Mouse (Mus musculus): ENCODE data around the gene Dlk2. TPM values are rescaled to one million over a fixed set of nuclear protein-coding genes. Genes with fewer than 3 reads are reported as not detected.

Gene Dlk2
- polyA plus RNA-seq, 1 experiment from 2014 or later = 0.64 TPM

DNA sequence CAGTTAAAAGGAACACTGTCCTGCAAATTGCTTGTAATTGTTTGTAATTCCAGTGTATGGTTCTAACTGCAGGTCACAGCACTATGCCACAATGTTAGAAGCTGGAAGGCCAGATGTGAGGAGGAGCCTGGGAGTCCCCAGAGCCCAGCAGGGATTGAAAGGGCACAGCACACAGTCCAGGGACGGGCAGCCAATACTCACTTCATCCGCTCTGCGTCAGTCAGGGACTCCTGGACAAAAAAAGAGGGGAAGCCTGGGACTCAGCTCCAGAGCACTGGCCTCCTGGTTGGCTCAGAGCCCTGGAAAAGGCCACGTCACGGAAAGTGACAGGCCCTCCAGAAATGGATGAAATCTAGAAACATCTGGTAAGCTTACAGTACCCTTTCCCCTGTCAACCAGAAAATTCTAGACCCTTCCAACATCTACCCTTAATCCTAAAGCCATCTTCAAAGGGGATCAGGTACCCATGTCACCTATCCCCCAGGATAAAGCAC, 35.0 kb upstream of the Dlk2 start:
- H3K27ac ChIP-seq = no peak overlapping the region
- no peak overlapping the region for H3K4me3 ChIP-seq (replicated peaks)
- no peaks in the 10 kb centered on the region for H3K27me3 ChIP-seq (replicated peaks)
- H3K4me2 ChIP-seq (replicated peaks) = no peak overlapping the region
- H3K36me3 ChIP-seq = peaks cover 59% of the 10 kb centered on the region
- no peak for ATAC-seq
- no peak overlapping the region for H3K9ac ChIP-seq
- WGBS = 92% methylated on average over 5 of the region's 5 CpGs
- H3K9me3 ChIP-seq = no peaks in the 10 kb centered on the region
- H3K4me1 ChIP-seq (replicated peaks) = peaks cover 13% of the 10 kb centered on the region

- H3K4me2 ChIP-seq (replicated peaks) = no peak overlapping the region
- H3K9ac ChIP-seq = no peak overlapping the region
- no peak overlapping the region for H3K27ac ChIP-seq
- no peaks in the 10 kb centered on the region for H3K9me3 ChIP-seq
- no peak for ATAC-seq
- peaks cover 34% of the 10 kb centered on the region for H3K36me3 ChIP-seq
- peaks cover 33% of the 10 kb centered on the region for H3K4me1 ChIP-seq (replicated peaks)
- no peak overlapping the region for H3K4me3 ChIP-seq (replicated peaks)
- 89% methylated on average over 12 of the region's 12 CpGs for WGBS
- H3K27me3 ChIP-seq (replicated peaks) = no peaks in the 10 kb centered on the region
Observed at GRCm38 (mm10) chr17:46265502-46265901, 31.7 kb upstream of the Dlk2 start.

DNA sequence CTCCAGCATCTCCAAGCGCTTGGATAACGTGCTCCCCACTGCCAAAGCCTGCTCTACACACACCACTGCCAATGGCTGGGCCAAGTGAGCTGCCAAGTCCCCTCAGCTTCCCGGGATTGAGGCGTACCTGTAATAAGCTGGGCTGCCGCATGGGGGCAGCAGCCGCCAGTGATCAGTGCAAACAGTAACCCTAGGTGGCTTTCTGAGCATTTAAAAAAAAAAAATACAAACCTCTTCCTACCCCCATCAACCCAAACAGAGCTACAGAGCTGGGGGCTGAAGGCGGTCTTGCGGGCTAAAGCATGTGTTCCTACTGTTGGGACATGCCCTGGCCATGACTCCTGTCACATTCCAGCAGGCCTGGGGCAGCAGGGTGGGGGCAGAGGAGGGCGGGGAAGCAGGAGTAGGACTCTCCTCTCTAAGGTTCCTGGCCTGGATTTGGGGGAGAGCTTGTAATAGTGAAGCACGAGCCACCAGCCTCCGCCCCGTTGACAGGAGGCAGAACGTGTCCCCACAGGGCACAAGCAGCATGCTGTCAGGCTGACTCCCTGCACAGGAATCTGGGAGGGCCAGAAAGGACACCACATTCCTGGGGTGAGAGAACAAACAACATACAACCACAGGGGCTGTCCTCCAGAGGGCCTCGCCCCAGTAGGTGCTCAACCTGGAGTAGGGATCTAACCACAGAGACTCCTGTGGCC, 31.2 kb upstream of the Dlk2 start:
- ATAC-seq = peak; percentile 32
- no peak overlapping the region for H3K27ac ChIP-seq
- no peak overlapping the region for H3K4me2 ChIP-seq (replicated peaks)
- 21% methylated on average over 14 of the region's 14 CpGs for WGBS
- no peak overlapping the region for H3K4me3 ChIP-seq (replicated peaks)
- H3K36me3 ChIP-seq = peaks cover 34% of the 10 kb centered on the region
- peaks cover 33% of the 10 kb centered on the region for H3K4me1 ChIP-seq (replicated peaks)
- no peak overlapping the region for H3K9ac ChIP-seq
- H3K9me3 ChIP-seq = no peaks in the 10 kb centered on the region
- H3K27me3 ChIP-seq (replicated peaks) = no peaks in the 10 kb centered on the region

- Histone ChIP-seq H3K27me3 (replicated peaks) (no peaks in the 10 kb centered on the region), H3K36me3 (peaks cover 36% of the 10 kb centered on the region), H3K4me3 (replicated peaks) (no peak overlapping the region), H3K27ac (no peak overlapping the region), H3K4me1 (replicated peaks) (peaks cover 33% of the 10 kb centered on the region), H3K4me2 (replicated peaks) (no peak overlapping the region), H3K9ac (no peak overlapping the region), H3K9me3 (no peaks in the 10 kb centered on the region)
- WGBS = 50% methylated on average over 6 of the region's 6 CpGs
- no peak for ATAC-seq
Observed at GRCm38 (mm10) chr17:46266986-46267385, 30.2 kb upstream of the Dlk2 start.

GRCm38 (mm10) chr17:46267511-46267910, 29.7 kb upstream of the Dlk2 start:
- Histone ChIP-seq H3K4me1 (replicated peaks) (peaks cover 33% of the 10 kb centered on the region), H3K27ac (0 out of 2 replicates have a peak overlapping the region, but pooled peaks have one; percentile 72), H3K27me3 (replicated peaks) (no peaks in the 10 kb centered on the region), H3K36me3 (peaks cover 36% of the 10 kb centered on the region), H3K4me2 (replicated peaks) (no peak overlapping the region), H3K9me3 (no peaks in the 10 kb centered on the region), H3K9ac (no peak overlapping the region), H3K4me3 (replicated peaks) (no peak overlapping the region)
- peak; percentile 16 for ATAC-seq
- 68% methylated on average over 7 of the region's 7 CpGs for WGBS

- Histone ChIP-seq H3K4me3 (replicated peaks) (no peak overlapping the region), H3K27ac (peak overlapping the region; percentile 72), H3K4me1 (replicated peaks) (peaks cover 33% of the 10 kb centered on the region), H3K9me3 (no peaks in the 10 kb centered on the region), H3K27me3 (replicated peaks) (no peaks in the 10 kb centered on the region), H3K4me2 (replicated peaks) (0 out of 2 replicates have a peak overlapping the region, but pooled peaks have one; percentile 9), H3K9ac (no peak overlapping the region), H3K36me3 (peaks cover 29% of the 10 kb centered on the region)
- ATAC-seq = peak; percentile 82
- 67% methylated on average over 10 of the region's 10 CpGs for WGBS
Observed at GRCm38 (mm10) chr17:46268026-46268720, 29.0 kb upstream of the Dlk2 start.

- H3K27me3 ChIP-seq (replicated peaks) = no peaks in the 10 kb centered on the region
- H3K27ac ChIP-seq = peak overlapping the region; percentile 48; the same call in 1 of the 2 replicates
- ATAC-seq = no peak
- H3K4me1 ChIP-seq (replicated peaks) = peaks cover 33% of the 10 kb centered on the region
- no peak overlapping the region for H3K4me2 ChIP-seq (replicated peaks)
- 0 out of 2 replicates have a peak, but pooled peaks cover 13% of the 10 kb centered on the region for H3K36me3 ChIP-seq
- no peak overlapping the region for H3K9ac ChIP-seq
- H3K4me3 ChIP-seq (replicated peaks) = no peak overlapping the region
- H3K9me3 ChIP-seq = no peaks in the 10 kb centered on the region
- 77% methylated on average over 19 of the region's 19 CpGs for WGBS
Observed at GRCm38 (mm10) chr17:46269771-46270534, 27.3 kb upstream of the Dlk2 start.

DNA sequence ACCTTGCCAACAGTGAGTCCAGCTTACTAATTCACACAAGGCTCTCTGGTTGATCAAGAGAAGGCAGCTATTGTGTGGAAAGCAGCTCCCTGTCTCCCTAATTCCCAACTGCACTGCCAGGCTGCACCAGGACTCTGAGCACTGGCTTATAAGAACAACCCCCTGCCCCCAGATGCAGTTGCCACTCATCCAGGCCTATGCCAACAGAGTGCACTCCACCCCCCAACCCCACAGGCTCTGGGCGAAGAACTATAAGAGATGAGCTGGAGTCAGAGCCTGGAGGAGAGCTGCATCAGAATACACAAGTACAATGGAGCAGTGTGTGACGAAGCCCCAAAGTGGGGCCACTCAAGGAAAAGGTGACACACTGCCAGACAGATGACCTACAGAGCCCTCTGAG, 25.2 kb upstream of the Dlk2 start:
- H3K27me3 ChIP-seq (replicated peaks) = no peaks in the 10 kb centered on the region
- H3K9me3 ChIP-seq = no peaks in the 10 kb centered on the region
- H3K36me3 ChIP-seq = 0 out of 2 replicates have a peak, but pooled peaks cover 12% of the 10 kb centered on the region
- no peak for ATAC-seq
- no peak overlapping the region for H3K4me2 ChIP-seq (replicated peaks)
- H3K4me1 ChIP-seq (replicated peaks) = peaks cover 22% of the 10 kb centered on the region; the same call in 1 of the 2 replicates
- 91% methylated on average over 2 of the region's 2 CpGs for WGBS
- H3K27ac ChIP-seq = no peak overlapping the region
- no peak overlapping the region for H3K4me3 ChIP-seq (replicated peaks)
- no peak overlapping the region for H3K9ac ChIP-seq

- no peak for ATAC-seq
- Histone ChIP-seq H3K36me3 (0 out of 2 replicates have a peak, but pooled peaks cover 12% of the 10 kb centered on the region), H3K9me3 (no peaks in the 10 kb centered on the region), H3K4me3 (replicated peaks) (no peak overlapping the region), H3K4me2 (replicated peaks) (no peak overlapping the region), H3K9ac (no peak overlapping the region; the same call in 1 of the 2 replicates), H3K27ac (no peak overlapping the region), H3K4me1 (replicated peaks) (peaks cover 16% of the 10 kb centered on the region; the same call in 1 of the 2 replicates), H3K27me3 (replicated peaks) (no peaks in the 10 kb centered on the region)
- WGBS = 88% methylated on average over 5 of the region's 5 CpGs
Observed at GRCm38 (mm10) chr17:46272675-46273074, 24.5 kb upstream of the Dlk2 start.

DNA sequence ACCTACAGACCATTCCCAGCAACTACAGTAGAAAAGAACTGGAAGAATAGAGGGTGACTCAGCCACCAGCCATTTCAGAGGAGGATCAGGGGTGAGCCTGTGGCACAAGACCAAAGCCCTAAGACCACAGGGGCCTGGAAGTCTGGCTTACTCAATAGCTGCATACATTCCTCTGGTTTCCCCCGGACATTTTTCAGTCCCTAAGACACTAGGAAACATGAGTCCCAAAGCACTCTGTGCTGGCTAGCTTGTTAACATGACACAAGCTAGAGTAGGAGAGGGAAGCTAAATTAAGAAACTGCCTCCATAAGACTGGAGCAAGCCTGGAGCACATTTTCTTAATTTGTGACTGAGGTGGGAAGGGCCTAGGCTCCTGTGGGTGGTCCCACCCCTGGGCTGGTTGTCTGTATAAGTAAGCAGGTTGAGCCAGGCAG, 23.4 kb upstream of the Dlk2 start:
- H3K27ac ChIP-seq = no peak overlapping the region
- H3K9ac ChIP-seq = no peak overlapping the region

DNA sequence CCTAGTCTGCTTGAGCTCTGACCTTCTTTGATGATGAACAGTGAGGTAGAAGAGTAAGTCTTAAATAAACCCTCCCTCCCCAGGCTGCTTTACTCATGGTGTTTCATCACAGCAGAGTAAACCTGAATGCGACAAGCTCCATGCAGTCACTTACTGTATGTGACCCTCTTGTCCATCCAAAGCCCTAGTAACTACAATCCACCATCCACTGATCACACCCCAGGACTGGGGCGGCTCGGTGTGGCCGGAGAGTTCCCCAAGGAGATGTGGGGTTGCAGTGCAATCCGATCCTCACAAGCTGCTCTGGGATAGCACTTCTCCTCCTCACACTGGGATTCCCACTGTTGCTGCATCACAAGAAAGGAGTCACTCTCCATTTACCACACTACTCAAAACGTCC, 22.8 kb upstream of the Dlk2 start:
- peaks cover 23% of the 10 kb centered on the region for H3K36me3 ChIP-seq
- no peak for ATAC-seq
- WGBS = 81% methylated on average over 6 of the region's 6 CpGs
- peaks cover 10% of the 10 kb centered on the region; the same call in 1 of the 2 replicates for H3K4me1 ChIP-seq (replicated peaks)
- H3K4me2 ChIP-seq (replicated peaks) = no peak overlapping the region
- no peaks in the 10 kb centered on the region for H3K9me3 ChIP-seq
- no peak overlapping the region for H3K27ac ChIP-seq
- H3K4me3 ChIP-seq (replicated peaks) = no peak overlapping the region
- no peaks in the 10 kb centered on the region for H3K27me3 ChIP-seq (replicated peaks)
- no peak overlapping the region for H3K9ac ChIP-seq

More for the DNA sequence above, 23.4 kb upstream of the Dlk2 start:
- H3K36me3 ChIP-seq = peaks cover 21% of the 10 kb centered on the region
- 86% methylated on average over 1 of the region's 1 CpGs for WGBS
- H3K4me1 ChIP-seq (replicated peaks) = peaks cover 11% of the 10 kb centered on the region; the same call in 1 of the 2 replicates
- no peak for ATAC-seq
- no peak overlapping the region for H3K4me3 ChIP-seq (replicated peaks)
- no peaks in the 10 kb centered on the region for H3K27me3 ChIP-seq (replicated peaks)
- no peaks in the 10 kb centered on the region for H3K9me3 ChIP-seq
- no peak overlapping the region for H3K4me2 ChIP-seq (replicated peaks)

DNA sequence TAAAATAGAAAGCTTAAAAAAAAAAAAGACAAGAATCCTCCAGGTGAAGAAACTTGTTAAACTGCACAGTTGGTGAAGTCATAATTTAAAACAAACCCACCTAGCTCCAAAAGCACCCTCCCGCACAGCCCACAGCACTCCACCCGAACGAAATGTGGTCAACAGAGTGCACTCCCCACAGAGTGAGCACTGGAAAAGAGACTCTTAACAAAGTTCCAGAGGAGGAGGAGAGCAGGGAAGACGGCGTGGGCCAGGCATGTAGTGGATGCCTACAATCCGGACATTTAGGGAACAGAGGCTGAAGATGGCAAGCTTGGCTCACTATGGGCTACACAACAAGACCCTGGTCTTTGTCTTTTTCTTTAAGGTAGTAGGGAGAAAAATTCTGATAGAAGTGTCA, 22.2 kb upstream of the Dlk2 start:
- no peaks in the 10 kb centered on the region for H3K27me3 ChIP-seq (replicated peaks)
- H3K4me1 ChIP-seq (replicated peaks) = peaks cover 5% of the 10 kb centered on the region; the same call in 1 of the 2 replicates
- H3K9ac ChIP-seq = no peak overlapping the region
- WGBS = 84% methylated on average over 6 of the region's 6 CpGs
- ATAC-seq = no peak
- no peaks in the 10 kb centered on the region for H3K9me3 ChIP-seq
- no peak overlapping the region for H3K4me3 ChIP-seq (replicated peaks)
- H3K4me2 ChIP-seq (replicated peaks) = no peak overlapping the region
- peaks cover 23% of the 10 kb centered on the region for H3K36me3 ChIP-seq
- no peak overlapping the region for H3K27ac ChIP-seq

Measured in intestine, embryonic 15.5 days (tissue).